Mouse (Mus musculus) yolk sac, embryonic 10.5 days (tissue): Measurements from ENCODE around the gene Trmt2a.
"Not testable (repeated sequence)": the region's sequence is repeated elsewhere in the genome, so short reads cannot be mapped to it uniquely, and the experiment has no call there.

Experiments used
- DNase-seq: peaks from one replicate; pipeline ENCODE4 v3.0.0-alpha.2; 2017; ENCODE audit warnings: low spot score

Trmt2a gene

GRCm38 (mm10) chr16:18289067-18289588, 40.6 kb downstream of the Trmt2a start, which contains the start of gene Dgcr8:
TSS of gene Dgcr8 (minus strand) at chr16:18289246.
- peak; percentile 98 for DNase-seq

GRCm38 (mm10) chr16:18289614-18290013, 41.1 kb downstream of the Trmt2a start:
- not testable (repeated sequence) for DNase-seq
